Mouse (Mus musculus) 3T3-L1 (cell line): ENCODE measurements at regions not wholly inside any gene's neighbourhood (a gene's known extent, or its start where the extent isn't known, plus 50 kb on each side); places are given as distances from the start of the nearest gene placed in this dataset.
A peak's percentile ranks its signal among the peaks of the same experiment; 100 is the strongest.

Experiments used
- DNase-seq: peaks from one replicate; pipeline ENCODE4 v3.0.0-alpha.2; 2015; ENCODE audit warnings: low read depth, low spot score

DNA sequence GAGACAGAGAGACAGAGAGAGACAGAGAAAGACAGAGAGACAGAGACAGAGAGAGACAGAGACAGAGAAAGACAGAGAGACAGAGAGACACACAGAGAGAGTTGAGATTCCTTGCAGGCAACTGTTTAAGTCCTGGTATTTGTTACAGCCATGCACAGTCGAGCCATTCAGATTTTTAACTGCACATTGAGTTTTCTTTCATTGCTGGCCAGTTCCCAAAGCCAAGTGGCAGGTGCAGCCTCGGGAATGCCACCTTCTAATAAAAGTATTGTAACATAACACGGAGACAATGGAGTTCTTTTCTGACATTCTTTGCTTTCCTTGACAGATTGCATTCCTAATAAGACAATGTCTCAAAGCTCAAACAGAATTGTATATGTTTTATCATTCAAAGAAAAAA is 306.3 kb upstream of the Flrt2 start:
- DNase-seq: no peak

DNA sequence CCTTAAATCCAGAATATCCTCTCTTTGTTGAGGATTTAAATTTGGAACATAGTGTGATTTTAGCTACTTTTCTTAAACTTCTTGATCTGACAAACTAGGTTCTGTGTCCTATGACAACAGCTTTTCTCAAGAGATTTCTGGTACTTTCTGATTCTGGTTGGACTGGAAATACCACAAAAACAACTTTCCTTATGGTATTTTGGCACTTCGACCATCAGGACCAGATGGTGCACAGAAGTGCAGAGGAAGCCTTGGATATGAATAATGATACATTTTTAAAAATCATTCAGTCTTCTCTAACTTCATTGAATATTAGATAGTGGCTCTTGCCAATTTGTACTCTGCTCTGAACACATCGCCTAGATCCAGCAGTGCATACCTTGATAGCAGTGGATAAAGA is 303.8 kb upstream of the Flrt2 start:
- DNase-seq: no peak

DNA sequence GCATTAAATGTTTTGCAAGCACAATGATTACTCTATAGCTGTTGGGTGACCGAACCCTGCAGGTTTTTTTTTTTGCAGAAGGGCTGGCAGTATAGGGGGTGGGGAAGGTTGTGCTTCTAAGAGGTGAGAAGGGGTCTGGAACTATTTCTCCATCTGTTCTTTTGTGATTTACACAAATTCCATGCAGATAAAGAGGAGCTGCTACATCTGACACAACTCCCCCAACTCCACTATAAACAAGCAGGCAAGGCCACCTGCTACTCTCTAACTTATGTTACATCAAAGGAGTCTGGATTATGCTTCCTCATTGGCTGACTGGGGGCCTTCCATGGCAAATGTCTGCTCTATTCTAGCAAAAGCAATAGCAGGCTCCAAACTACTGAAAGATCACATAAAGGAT is 299.2 kb upstream of the Flrt2 start:
- no peak for DNase-seq

DNA sequence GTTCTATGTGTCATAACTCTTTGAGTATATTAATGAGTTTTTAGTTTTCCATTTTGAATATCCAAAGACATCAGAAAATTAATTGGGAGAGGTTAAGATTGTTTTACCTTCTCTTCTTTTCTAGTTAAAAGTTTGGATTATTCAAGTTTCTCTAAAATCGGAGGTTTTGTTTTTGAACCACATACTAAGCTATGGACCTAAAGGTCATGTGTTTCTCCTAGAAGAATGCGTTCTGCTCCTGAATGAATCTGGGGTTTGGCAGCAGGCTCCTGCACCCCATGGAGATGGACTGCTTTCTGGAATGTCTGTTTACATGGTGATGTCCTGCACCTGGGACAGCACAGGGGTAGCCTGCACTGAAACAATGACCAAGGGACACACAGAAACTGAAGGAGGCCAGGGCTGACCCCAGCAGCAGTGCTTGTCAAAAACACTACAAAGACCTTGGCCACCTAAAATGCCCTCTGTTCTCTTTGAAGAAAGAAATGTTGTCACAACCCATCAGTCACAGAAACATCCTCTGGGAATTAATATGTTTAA is 297.0 kb upstream of the Flrt2 start:
- no peak for DNase-seq

DNA sequence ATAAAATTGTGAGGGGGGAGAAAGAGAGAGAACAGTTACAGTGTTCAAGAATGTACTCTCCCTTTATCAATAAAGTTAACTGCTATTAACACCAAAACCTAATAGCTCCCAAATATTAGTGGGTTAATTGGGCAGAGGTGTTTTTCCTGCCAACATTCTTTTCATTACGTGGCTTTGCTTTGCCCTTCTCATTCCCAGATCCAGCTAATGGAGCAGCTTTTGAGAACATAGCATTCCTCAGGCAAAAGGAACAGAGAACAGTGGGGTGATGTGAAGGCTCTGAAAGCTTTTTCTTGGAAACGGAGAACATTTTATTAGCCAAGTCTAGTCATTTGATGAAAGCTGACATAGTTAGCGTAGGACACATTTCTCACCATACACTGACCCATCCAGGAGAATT is 271.2 kb upstream of the Flrt2 start:
- no peak for DNase-seq

DNA sequence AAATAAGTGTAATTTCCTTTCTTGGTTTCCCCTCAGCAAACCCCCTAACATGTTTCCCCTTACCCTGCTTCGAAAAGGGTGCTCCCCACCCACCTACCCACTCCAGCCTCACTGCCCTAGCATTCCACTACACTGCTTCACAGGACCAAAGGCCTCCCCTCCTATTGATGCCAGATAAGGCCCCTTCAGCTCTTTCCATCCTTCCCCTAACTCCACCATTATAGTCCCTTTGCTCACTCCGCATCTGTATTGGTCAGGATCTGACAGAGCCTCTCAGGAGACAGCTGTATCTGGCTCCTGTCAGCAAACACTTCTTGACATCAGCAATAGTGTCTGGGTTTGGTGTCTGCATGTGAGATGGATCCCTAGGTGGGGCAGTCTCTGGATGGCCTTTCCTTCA is 267.3 kb upstream of the Flrt2 start:
- no peak for DNase-seq

DNA sequence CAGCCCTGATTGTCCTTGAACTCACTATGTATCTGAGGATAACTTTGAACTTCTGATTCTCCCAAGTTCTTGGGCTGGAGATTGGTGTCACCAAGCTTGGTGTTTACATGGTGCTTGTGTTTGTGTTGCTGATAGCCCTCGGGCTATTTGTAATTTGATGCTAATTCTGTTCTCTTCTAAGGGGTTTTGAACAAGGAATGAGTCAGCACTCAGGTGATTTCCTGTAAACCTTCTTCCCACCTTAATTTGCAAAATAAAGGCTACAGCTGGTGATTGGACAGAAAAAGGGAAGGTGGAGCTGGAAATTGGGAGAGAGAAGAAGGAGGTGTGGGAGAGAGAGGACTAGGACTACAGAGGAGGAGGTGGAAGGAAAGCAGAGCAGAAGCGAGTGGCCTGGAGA is 254.8 kb upstream of the Flrt2 start:
- DNase-seq: peak; percentile 4

DNA sequence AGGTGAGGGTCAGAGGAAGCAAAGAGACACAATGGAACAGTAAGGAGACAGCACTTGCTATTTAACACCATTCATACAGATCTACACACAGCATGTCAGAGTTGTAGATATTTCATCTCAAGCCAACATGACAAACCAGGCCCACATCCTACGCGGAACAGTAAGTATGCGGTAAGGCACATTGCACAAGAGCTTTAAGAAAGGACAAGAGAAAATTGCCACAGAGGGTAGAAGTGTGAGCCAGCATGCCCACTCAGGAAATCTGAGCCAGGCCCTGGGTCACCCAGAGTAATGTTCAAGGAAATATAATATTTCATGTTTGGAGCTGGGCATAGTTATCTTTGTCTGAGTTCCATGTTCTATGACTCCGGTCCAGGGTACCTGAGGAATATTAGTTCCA is 234.5 kb upstream of the Flrt2 start:
- no peak for DNase-seq

DNA sequence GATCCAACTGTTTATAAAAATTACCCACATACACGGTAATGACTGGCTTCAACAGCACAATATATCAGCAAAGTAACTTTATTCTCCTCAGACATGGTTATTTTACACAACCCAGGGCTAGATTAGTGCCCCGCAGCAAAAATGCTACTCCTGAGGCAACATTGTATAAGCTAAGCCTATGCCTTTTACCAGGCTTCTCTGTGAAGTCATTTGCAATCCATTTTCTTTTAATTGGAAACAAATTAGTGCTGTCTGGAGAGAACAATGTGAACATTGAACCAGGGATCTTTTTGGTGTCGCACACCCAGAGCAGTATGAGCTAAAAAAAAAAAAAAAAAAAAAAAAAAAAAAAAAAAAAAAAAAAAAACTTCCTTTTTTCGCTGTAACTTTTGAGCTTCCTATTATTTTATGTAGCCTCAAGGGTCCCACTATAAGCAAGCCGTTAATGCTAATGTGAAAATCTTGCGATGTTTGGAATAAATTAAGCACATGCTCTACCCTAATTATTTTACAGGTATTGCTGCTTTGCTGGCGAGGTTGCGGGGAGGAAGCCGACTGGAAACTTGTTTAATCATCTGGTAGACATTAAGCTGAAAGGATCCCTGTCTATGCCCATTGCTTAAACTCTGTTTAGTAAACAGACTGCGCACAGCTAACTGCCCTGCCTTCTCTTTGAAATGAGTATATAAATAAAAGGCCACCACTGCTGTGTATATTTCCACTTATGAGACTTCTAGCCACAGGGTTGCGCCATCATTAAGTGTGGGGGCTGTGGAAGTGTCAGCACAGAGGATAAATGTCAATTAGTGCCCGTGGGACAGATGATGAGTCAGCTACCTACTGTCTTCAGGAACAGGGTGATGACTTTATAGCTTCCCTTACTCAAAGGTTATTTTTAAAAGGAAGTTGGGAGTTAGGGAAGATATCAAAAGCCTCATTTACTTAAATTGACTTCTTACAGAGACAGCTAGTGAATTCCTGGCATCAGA is 225.2 kb upstream of the Flrt2 start:
- peak; percentile 72 for DNase-seq

DNA sequence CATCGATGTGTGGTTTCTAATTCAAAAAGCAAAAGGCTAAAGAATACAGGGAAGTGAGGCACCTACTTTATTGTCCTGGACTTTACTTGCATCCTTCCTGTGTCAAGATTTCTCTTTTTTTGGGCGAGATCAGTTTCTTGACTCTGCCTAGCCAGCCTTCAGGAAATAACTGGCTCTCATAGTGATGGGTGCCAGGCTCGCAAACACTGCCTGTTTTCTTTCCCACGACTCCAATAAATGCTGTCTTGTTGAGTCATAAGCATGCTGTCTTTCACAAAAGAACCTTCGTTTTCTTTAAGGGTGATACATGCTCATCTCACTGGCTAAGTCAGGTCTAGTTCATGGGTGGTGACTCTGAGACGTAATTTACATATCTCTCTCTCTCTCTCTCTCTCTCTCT is 222.1 kb upstream of the Flrt2 start:
- peak; percentile 73 for DNase-seq

DNA sequence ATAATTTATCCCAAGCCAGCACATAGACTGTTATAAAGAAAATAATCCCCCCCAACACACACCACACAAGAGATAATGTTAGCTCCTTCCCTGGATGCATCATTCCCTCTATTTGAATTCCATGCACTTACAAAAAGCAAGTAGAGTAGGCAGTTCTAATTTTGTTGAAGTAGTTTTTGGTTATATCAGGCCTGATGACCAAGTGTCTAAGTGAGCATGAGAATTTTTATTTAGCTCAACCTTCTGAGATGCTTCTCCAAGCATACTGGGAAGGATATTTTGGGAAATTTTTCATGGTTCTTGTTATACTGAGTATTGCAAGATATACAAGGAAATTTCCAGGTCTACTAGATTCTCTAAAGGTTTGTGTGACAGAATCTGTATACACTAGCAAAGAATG is 205.5 kb upstream of the Flrt2 start:
- no peak for DNase-seq

DNA sequence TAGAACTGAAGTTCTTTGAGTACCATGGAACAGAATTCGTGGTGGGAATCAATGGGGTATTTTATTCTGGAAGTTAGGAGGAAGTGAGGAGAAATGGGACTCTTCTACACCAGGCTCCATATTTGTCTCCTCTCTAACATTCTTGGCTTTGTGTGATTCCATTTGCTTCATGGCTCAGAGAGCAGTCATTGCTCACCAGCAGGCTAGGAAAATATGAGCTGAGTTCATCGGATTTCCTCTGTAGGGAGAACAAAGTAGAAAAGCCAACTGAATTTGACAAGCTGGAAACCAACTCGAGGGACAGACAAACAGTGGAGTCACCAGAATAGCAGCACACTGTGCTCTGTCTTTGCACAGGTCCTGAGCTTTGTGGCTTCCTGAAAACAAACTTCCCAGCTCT is 203.7 kb upstream of the Flrt2 start:
- peak; percentile 33 for DNase-seq

DNA sequence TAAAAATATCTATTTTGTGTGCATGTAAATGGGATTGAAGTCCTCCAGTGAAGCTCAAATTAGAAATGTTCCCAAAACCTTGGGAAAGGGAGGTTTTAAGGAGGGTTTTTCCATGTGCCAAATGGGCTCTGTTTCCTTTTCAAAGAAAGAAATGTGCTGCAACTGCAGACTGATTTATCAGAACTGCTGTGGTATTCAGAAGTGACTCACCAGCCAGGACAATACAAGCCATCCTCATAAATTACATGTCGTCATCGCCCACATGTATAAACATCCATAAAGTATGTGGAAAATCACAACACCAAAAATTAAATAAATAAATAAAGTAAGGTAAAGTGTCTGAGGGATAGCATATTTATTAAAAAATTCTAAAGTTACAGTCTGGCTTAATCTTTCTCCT is 202.7 kb upstream of the Flrt2 start:
- peak; percentile 87 for DNase-seq

DNA sequence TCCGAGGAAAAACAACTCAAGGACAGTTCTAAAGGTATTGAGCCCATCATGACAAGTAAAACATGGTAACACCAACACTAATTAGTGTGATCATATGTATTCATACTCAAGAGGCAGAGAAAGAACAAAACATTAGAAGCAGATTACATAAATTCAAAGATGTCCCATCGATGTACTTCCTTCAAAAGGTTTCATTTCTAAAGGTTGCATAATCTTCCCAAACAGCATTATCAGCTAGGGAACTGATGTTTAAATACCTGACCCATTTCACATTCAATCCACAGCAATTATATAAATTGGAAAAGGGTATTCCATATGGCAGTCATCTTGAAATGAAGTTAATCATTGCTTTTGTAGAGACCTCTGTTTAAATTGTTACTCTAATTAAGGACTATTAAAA is 202.2 kb upstream of the Flrt2 start:
- no peak for DNase-seq

DNA sequence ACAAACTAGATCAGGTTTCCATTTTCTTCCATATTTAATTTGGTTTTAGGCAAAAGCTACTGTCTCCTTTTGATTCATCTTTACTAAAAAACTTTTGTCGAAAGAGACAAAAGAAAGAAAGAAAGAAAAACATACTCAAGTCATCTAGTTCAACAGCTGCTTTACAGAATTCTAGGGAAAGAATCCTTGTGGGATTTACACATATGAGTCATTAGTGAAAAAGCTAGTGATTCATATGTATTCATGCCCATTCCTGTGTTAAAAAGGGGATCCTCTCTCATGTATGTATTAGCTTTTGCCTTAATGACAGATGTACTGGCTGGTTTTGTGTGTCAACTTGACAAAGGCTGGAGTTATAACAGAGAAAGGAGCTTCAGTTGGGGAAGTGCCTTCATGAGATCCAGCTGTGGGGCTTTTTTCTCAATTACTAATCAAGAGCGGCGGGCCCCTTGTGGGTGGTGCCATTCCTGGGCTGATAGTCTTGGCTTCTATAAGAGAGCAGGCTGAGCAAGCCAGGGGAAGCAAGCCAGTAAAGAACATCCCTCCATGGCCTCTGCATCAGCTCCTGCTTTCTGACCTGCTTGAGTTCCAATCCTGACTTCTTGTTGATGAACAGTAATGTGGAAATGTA is 200.1 kb upstream of the Flrt2 start:
- DNase-seq: peak; percentile 90

DNA sequence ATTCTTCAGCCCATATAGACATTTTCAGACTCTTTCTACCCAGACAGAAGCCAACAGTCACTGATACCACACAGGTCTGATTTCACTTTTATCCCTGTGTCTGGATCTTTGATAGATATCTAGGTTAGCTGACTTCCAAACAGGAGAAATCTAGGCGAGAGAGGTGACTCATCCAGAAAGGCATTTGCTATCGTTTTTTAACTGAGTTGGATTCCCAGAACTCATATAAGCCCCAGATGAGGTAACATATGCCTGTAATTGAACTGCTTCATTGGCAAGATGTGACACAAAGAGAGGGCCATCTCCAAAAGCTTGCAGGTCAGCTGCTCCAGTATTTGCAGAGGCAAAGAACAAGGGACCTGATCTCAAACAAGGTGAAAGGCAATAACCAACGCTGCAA is 190.6 kb upstream of the Flrt2 start:
- DNase-seq: peak; percentile 69

DNA sequence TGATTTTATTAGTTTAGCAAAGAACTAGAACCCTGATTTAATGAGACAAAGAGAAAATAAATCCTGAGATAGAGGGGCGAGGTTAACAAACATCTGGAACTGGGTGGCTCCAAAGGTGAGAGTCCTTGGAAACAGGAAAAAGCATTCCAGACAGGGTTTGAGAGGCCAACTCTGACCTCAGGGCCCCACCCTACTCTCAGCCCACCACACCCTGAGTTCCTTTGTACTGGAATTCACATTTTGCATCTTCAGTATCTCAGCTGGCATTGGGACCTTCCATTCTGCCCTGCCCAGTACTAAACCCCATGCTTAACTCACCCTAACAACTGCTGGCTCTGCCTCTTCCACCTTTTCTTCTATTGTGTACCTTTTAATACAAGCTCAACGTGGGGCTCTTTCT is 172.0 kb upstream of the Flrt2 start:
- no peak for DNase-seq

DNA sequence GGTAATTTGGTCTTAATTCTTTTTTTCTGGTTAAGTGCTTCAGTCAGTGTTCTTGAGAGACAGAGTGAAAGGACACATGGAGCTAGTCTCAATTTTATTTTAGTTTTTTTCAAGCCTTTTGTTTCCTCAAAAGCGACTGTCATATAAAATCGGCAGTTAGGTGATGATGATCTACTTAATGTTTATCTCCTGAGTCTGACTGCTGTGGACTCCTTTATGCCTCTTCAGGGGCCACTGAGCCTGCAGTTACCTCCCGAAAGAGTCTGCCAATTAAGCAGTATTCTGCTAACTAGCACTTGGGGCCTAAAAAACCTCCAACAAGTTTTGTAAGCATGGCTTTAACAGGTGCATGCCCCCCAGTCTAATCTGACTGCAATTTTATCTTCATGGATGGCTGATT is 170.0 kb upstream of the Flrt2 start:
- no peak for DNase-seq

DNA sequence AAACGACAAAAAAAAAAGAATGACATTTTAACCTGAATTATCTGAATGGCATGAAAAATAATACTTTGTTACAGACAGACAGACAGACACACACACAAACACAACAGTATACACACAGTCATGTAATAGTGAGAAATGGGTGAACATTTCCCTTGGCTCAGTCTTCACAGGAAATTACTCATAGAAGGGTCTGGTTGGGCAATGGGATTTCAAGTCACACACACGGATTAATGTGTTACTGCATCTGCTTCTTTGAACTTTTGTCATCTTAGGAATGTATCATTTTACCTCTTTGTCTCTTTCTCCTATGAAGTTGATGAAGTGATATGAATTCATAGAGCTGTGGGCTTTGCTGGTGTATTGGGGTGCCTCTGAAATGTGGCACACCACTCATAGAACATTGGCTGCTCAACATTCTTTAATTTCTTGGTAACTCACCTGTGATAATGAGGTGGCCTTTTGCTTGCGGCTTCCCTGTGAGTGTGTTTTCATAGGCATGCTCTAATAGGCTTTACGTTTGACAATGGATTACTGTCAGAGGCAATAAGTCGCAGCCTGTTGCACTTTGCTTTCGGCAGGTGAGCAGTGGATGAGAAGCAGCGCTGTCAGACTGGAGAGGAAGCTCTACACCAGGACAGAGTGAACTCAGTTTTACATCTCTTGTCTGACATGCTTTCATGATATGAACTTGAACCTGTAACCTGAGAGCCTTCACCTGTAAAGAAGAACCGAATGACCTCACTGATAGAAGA is 158.0 kb upstream of the Flrt2 start:
- DNase-seq: peak; percentile 51

DNA sequence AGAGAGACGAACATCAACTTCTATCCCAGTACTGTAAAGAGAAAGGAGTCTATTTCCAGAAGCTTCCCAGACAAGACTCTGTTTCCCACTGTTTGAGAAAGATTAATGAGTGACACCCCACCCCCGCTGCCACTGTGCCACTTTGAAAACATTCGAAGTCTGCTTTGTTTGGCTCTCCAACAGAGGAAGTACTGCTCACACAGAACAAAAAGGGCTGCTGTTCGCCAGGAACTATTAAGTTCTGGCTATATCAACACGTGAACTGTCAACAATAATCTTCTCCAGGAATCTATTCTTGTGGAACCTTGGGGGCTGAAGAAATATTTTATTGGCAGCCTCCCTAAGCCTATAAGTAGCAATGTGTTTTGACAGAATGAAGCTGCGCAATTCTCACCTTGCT is 144.7 kb upstream of the Flrt2 start:
- no peak for DNase-seq

DNA sequence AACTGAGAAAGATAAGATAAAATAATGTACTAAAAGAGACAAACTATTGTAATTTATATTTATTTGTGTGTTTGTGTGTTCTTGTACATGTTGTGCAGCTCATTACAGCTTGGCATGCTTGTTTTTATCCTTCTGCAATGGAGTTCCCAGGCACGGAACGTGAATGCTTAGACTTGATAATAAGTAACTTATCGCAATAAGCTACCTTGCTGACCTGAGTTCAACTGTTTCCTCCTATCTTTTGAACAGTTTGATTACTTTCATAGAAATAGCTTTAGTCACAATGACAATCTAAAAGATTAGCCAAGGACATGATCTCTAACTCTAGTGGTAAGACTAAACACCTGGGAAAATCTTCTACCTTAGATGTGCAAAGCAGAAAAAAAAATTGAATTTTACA is 138.9 kb upstream of the Flrt2 start:
- DNase-seq: no peak

DNA sequence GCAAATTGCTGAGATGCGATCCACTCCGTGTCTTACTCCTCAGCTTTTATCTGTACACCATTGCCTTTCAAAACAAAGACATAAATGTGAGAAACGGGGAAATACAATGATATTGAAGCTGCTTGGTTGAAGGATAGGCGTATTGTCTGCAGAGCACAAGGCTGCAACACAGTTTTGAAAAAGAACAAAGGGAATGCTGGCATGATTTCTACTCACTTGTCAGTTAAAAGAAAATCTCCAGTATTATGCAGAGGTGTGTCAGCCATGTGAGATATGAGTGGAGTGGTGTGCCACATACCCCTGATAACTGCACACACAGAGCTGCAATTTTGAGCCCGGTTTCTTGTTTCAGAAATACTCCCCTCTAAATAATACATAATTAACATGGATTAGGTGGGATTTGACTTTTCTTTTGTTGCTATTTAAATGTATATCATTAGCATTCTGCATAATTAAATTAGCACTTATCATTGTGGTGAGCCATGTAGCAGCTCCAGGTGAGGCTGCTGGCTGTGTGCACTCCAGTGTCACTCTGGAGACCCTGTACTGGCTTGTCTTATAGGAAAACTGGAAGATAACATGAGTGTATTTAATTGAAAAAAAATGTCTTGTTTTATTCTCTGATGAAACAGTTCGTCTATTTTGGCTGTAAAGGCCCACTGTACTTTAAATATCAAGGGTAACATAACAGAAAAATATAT is 133.2 kb upstream of the Flrt2 start:
- DNase-seq: no peak
